Mouse (Mus musculus) heart, postnatal 36 days (tissue): ENCODE results near the gene Map4. TPM values are rescaled to one million over a fixed set of nuclear protein-coding genes. Genes with fewer than 3 reads are reported as not detected.
A peak's percentile ranks its signal among the peaks of the same experiment; 100 is the strongest.
"Not testable (repeated sequence)": the region's sequence is repeated elsewhere in the genome, so short reads cannot be mapped to it uniquely, and the experiment has no call there.

Experiments
- DNase-seq, 2 experiments: peaks; one replicate each; pipeline ENCODE4 v3.0.0; 2021 to 2022
- intact Hi-C: fragments of 180-260 bp; cut with DNase I; formaldehyde crosslinking; loops from one replicate; pipeline ENCODE4 v1.15.1; 2025
- microRNA-seq, 2 experiments: library from miRNA; unstranded; fragments of <30 nt; microRNA quantifications; one replicate each; pipeline ENCODE4 v1.2.0; 2021; ENCODE audit warnings: borderline number of aligned reads in 2 of 2
- total RNA-seq, 2 experiments: library from RNA; stranded (reverse); gene quantifications; 2 replicates each; pipeline ENCODE4 v1.2.3; 2021

The Map4 gene
- total RNA-seq, 2 experiments from 2014 or later = 316 to 318 TPM

DNA sequence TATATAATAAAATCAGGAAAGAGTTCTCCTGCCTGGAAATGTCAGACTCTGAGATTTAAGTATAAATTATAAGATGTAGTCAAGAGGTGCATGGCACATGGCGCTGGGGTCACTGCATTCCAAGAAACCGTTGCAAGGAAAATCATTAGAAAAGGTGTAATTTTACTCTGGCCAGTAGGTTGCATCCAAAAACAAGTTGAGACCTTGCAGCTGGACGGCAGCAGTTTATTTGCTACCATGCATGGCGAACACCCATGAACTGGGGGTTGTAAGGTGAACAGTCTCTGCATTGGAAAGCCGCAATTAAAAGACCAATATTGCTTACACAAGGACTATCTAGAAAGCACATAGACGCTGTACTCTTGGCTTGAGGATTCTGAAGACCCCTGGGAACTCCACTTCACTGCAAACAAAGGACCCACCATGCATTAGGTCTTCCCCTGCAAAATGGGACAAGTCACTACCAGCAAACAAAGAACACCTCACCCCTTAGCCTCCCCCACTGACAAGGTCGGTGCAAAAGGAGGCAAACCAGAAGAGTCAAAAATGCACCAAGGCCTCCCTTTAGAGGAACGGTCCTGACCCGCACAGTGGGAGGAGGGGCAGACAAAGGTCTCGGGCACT is 185.2 kb downstream of the Map4 start:
- no peak for DNase-seq
- intact Hi-C loops = no loop called here

DNA sequence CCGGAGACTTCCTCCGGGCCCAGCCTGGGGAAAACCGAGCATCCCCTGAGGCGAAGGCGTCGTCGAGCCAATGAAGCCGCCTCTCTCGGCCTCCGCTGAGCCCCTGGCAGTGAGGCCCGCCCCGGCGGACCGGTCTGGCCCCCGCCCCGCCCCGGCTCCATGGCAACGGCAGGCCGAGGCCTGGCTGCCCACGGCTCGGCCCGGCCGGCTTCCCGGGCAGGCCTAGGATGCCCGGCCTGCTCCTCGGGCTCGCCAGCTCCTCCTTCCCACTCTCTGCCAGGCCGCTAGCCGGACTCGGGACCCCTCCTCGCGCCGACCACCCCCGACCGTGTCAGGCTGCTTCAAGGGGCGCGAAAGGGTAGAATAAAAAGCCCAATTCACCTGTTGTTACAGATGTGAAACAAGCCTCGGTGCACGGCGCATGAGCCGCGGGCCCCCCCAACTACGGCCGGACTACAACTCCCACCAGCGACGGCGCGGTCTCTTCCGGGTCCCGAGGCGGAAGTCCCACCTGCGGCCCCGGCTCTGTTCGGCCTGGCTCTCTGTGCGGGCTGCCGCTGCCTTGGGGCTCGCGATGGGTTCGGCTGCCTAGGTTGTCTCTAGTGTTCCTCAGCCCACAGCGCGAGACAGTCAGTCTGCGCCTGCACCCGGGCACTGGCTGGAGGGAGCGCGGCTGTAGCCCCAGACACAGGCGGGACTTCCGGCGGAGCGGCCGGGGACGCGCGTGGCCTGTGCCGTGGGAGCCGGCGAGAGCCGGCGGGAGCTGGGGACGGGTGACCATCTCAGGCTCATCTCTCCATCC is 185.9 kb downstream of the Map4 start, which contains the start of gene Smarcc1:
Gene Smarcc1, plus strand, starts transcription at position 732 of the 802 bp plus-strand sequence.
- DNase-seq = peak; percentile 85 to 95
- intact Hi-C loops = no loop called here

DNA sequence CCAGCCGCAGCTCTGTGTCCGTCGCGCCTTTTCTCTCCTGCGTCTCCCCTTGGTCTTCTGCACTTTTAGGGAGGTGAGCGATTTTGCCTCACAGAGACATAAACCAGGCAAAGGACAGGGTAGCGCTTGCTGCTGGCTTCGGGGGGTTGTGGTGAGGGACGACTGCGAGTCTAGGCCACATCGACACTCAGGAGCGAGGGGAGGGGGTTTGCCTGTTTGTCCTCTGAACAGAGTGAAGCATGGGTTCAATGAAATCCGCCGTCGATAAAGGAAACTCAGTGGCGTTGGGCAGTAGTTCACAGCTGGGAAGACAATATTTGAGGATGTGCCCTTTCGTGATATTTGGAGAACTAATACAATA is 186.5 kb downstream of the Map4 start, which contains the start of gene Dhx30:
Gene Dhx30, minus strand, starts transcription at position 52 of the 361 bp plus-strand sequence.
- intact Hi-C loops = no loop called here
- no peak for DNase-seq

DNA sequence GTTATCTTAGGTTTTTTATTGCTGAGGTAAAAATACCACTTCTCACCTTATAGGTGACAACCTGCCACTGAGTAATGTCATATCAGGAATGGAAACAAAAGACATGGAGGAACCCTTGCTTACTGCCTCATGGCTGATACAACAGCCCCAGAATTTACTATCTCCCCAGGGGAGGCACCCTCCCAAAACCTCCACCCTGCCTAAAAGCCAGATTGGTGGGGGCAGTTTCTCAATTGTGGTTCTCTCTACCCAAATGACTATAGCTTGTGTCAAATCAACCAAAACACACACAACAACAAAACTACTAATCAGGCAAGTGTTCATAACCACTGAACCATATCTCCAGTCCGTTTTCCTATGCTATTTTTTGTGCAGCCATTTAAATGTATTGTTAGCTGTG is 187.0 kb downstream of the Map4 start:
- no peak for DNase-seq
- intact Hi-C loops = no loop called here

DNA sequence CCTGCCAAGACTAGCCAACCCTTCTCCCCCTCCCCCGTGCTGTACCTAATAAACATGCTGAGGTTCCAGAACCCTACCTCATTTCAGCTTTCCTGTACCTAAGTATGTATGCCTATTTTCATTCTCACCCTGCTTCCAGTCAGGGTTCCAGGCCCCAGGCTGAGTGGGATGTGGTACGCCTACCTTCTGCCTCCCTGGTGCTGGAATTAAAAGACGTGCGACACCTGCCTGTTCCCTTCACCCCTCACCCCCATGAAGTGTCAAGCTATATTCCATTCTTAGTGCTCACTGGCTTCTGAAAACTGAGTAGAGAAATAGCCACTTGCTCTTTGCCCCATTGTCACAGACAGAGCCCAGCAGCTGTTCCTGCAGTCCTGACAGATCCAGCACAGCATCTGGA is 190.2 kb downstream of the Map4 start:
- no peak for DNase-seq
- intact Hi-C loops = no loop called here

DNA sequence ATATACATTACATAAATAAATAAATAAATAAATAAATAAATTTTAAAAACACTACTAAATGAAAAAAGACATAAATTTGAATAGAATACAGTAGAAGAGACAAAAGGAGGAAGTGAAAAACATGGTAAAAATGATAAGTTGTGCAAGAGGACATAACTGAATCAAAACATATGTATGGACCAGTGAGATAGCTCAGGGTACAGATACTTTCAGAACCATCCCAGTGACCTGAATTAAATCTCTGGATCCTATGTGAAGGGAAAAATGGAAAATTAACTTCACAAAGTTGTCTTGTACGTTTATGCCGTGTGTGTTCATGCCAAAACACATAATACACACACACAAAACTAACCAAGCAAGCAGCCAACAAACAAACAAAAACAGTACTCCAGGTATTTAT is 192.1 kb downstream of the Map4 start:
- intact Hi-C loops = no loop called here
- DNase-seq = no peak

DNA sequence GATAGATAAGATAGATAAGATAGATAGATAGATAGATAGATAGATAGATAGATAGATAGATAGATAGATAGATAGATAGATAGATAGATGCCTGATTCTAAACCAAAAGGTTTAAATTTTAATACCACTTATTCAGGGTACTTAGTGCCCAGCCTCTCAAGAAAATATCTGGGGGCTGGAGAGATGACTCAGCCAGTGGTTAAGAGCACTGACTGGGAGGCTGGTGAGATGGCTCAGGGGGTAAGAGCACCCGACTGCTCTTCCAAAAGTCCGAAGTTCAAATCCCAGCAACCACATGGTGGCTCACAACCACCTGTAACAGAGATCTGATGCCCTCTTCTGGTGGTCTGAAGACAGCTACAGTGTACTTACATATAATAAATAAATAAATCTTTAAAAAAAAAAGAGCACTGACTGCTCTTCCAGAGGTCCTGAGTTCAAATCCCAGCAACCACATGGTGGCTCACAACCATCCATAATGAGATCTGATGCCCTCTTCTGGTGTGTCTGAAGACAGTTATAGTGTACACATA is 192.8 kb downstream of the Map4 start:
- DNase-seq, intact Hi-C loops: not testable (repeated sequence)

DNA sequence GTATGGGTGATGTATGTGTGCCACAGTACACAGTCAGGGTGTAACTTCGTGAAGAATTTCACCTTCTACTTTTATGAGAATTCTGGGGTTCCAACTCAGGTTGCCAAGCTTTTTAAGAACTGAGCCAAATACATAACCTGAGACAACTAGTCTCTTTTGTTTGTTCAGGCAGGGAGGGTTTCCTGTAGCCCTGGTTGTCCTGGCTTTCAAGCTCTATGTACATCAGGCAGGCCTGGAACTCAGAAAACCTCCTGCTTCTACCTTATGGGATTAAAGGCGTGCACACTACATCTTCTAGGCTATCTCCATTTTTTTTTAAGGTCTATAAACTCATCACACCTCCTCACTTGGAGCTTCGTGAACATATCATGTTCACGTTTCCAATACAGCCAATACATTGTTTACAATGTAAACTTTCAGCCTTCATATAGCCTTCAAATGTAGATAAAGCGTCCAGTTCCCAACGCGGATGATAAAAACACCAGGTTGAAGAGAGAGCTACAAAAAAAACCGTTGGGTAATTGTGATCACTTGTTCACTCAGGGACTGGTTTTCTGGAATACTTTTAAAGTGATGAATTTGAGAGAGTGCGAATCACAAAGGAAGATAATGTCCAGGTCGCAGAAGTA is 199.8 kb downstream of the Map4 start:
- intact Hi-C loops = loop anchor here (1.0 kb wide), 1 partner anchor 12 kb away; no protein-coding TSS in a partner anchor
- no peak for DNase-seq

DNA sequence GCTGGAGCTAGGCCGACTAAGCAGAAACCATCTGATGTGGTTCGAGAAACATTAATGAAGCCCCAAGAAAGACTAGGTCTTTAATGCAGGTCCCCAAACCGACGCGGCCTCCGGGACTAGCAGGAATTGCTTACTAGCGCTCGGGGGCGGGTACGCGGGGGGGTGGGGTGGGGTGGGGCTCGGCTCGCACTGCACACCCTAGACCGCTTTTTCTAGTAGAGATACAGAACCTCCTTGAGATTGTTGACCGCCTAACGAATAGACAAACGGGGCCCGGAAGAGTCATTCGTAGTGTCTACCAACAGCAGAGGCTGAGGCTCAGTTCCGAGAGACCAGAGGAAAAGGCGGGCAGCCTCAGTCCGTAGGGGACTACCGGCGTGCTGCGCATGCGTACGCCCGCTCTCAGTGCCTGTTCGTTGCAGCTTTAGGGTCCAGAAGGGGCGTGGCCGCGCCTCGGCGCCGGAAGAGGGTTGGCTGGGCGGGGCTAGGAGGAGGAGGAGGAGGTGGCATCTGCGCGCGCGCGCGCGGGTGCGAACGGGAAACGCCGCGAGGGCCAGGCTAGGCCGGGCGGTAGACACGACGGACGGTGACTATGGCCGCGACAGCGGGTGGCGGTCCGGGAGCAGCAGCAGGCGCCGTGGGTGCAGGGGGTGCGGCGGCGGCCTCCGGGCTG is 200.4 kb downstream of the Map4 start:
- intact Hi-C loops = no loop called here

DNA sequence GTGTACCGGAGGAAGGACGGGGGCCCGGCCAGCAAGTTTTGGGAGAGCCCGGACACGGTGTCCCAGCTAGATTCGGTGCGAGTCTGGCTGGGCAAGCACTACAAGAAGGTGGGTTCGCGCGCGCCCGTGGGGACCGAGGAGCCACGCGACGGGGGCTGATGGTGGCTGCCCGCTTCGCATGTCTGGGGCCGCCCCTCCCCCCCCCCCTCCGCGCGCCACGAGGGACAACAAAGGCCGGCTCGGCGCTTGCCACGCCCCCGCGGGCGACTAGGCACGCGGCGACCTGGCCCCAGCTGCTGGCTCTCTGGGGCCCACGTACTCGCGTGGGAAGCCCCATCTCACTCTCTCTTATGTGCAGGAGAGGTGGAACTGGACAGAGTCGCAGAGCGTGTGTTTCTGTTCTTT is 200.9 kb downstream of the Map4 start:
- intact Hi-C loops = no loop called here
- DNase-seq = no peak

More for the DNA sequence above, 200.4 kb downstream of the Map4 start:
- DNase-seq = peak; percentile 99 to 100

DNA sequence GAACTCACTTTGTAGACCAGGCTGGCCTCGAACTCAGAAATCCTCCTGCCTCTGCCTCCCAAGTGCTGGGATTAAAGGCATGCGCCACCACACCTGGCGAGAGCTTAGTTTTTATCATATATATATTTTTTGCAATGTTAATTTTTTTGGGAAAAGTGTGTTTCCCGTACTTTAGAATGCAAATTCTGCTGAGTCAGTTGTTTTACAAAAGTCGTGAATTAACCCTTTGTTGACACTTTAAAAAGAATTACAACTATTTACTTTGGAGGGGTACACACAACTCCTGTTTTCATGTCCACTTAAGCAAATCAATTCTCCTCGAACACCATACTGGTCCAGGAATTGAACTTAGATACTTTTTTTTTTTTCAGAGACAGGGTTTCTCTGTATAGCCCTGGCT is 201.7 kb downstream of the Map4 start:
- no peak for DNase-seq
- intact Hi-C loops = no loop called here

Small RNA genes within 50 kb of the gene (microRNA-seq; reads per million reads assigned to microRNA genes)
- gene Mir7089 = 0 reads per million in 2 experiments

Other genes starting within 250 kb of the Map4 start
- gene Fbxw18, start 228.8 kb upstream of the Map4 start, total RNA-seq = not detected
- gene Fbxw26, start 185.4 kb upstream of the Map4 start, total RNA-seq = not detected
- gene Fbxw27, start 140.8 kb upstream of the Map4 start, total RNA-seq = not detected
- gene Spink8, start 119.2 kb upstream of the Map4 start, total RNA-seq = not detected
- gene Nme6, start 98.7 kb upstream of the Map4 start, total RNA-seq = 10 to 100 TPM; 17.9 to 18.5 TPM
- gene Camp, start 81.8 kb upstream of the Map4 start, total RNA-seq = not detected
- gene Cdc25a, start 55.9 kb upstream of the Map4 start, total RNA-seq = 1 to 10 TPM; 4.4 to 6.3 TPM
- gene Smarcc1, start 186.2 kb downstream of the Map4 start, total RNA-seq = 10 to 100 TPM; 23.4 to 27.4 TPM
- 10 to 100 TPM; 57.4 to 60.2 TPM for gene Dhx30, start 186.4 kb downstream of the Map4 start, total RNA-seq